Mouse (Mus musculus) kidney, postnatal 0 days (tissue): ENCODE results near the gene Amhr2. TPM values are rescaled to one million over a fixed set of nuclear protein-coding genes. Genes with fewer than 3 reads are reported as not detected.
A peak's percentile ranks its signal among the peaks of the same experiment; 100 is the strongest.

Source experiments
- ATAC-seq: fragments of 200-750 bp; cut with Nextera tagmentation; replicated peaks from 2 replicates; pipeline ENCODE4 v1.8.0; 2017; ENCODE audit warnings: low read depth, moderate number of reproducible peaks, moderate TSS enrichment, moderate library complexity; ENCODE audit not compliant: low FRiP score
- DNase-seq: peaks from one replicate; pipeline ENCODE4 v3.0.0-alpha.2; 2016; ENCODE audit warnings: low spot score
- H3K27ac ChIP-seq: fragments of 300-500 bp; sonication (generic); 2 replicates; pipeline ENCODE4 v1.5.1; 2014; ENCODE audit warnings: mild to moderate bottlenecking
- H3K27me3 ChIP-seq: fragments of 300-500 bp; sonication (generic); 2 replicates; pipeline ENCODE4 v1.6.1; 2014; ENCODE audit warnings: low read length, mixed read lengths; ENCODE audit not compliant: insufficient read depth
- H3K36me3 ChIP-seq: fragments of 300-500 bp; sonication (generic); 2 replicates; pipeline ENCODE4 v1.6.1; 2014; ENCODE audit warnings: low read length, mixed read lengths; ENCODE audit not compliant: insufficient read depth
- H3K4me1 ChIP-seq: fragments of 300-500 bp; sonication (generic); replicated peaks from 2 replicates; pipeline ENCODE4 v1.6.1; 2014; ENCODE audit warnings: antibody characterized with exemption, low read length, mixed read lengths; ENCODE audit not compliant: insufficient read depth
- H3K4me2 ChIP-seq: fragments of 300-500 bp; sonication (generic); 2 replicates; pipeline ENCODE4 v1.6.1; 2014; ENCODE audit warnings: mild to moderate bottlenecking, low read length, moderate library complexity, mixed read lengths
- H3K4me3 ChIP-seq: fragments of 300-500 bp; sonication (generic); replicated peaks from 2 replicates; pipeline ENCODE4 v1.5.1; 2014; ENCODE audit warnings: low read depth, low read length
- H3K9ac ChIP-seq: fragments of 300-500 bp; sonication (generic); 2 replicates; pipeline ENCODE4 v1.6.1; 2014; ENCODE audit warnings: low read depth, low read length
- H3K9me3 ChIP-seq: fragments of 300-500 bp; sonication (generic); replicated peaks from 2 replicates; pipeline ENCODE4 v1.6.1; 2016; ENCODE audit warnings: low read length, inconsistent platforms, mixed read lengths
- CTCF ChIP-seq: IDR thresholded peaks from 2 replicates; pipeline ENCODE4 v1.5.1; 2016; ENCODE audit warnings: antibody characterized with exemption, low read depth, mild to moderate bottlenecking, moderate library complexity
- WGBS: fragments of 180-500 bp; shearing (Covaris S2); extraction: QIAGEN DNeasy Blood & Tissue Kit; methylation state at CpG from one replicate; pipeline ENCODE4 v1.1.7; 2014; 5-methylcytosine and 5-hydroxymethylcytosine counted together
- polyA plus RNA-seq: library from polyadenylated mRNA; unstranded; fragments of >200 nt; fragmentation: Nextera tagmentation; extraction: Ambion mirVana; gene quantifications from 2 replicates; pipeline ENCODE4 v1.2.1, GENCODE M21; 2015

The Amhr2 gene
- polyA plus RNA-seq, 1 experiment from 2014 or later = 0.46 TPM

DNA sequence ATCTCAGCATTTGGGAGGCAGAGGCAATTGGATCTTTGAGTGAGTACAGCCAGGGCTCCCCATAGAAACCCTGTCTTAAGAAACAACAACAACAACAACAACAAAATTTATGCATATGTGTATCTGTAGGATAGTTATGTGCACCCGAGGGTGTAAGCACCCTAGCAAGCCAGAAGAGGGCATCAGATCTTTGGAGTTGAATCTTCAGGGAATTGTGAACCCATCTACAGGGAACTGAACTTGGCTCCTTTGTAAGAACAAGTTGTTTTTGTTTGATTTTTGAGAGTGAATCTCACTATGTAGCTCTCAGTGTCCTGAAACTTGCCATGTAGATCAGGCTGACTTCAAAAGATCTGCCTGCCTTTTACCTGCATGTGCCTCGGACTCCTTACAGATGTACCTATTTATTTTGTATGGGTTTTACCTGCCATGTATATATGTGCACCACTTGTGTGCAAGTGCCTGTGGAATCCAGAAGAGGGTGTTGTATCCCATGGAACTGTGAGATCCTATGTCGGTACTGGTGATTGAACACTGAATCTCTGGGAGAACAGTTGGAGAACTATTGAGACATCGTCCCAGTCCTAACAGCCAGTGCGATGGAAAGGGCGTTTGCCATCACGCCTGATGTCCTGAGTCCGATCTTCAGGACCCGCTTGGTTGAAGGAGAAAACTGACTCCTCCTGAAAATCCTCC, 23.7 kb downstream of the Amhr2 start:
- 97% methylated on average over 9 of the region's 9 CpGs for WGBS
- 0 out of 2 replicates have a peak, but pooled peaks have one; percentile 10 for TF ChIP-seq CTCF
- H3K4me3 ChIP-seq = no peak overlapping the region
- H3K9me3 ChIP-seq = no peaks in the 10 kb centered on the region
- no peak for DNase-seq
- H3K27me3 ChIP-seq = no peaks in the 10 kb centered on the region
- ATAC-seq = no peak
- no peaks in the 10 kb centered on the region for H3K4me1 ChIP-seq
- 0 out of 2 replicates have a peak, but pooled peaks cover 3% of the 10 kb centered on the region for H3K36me3 ChIP-seq
- H3K27ac ChIP-seq = no peak overlapping the region
- no peak overlapping the region for H3K4me2 ChIP-seq
- no peak overlapping the region for H3K9ac ChIP-seq

DNA sequence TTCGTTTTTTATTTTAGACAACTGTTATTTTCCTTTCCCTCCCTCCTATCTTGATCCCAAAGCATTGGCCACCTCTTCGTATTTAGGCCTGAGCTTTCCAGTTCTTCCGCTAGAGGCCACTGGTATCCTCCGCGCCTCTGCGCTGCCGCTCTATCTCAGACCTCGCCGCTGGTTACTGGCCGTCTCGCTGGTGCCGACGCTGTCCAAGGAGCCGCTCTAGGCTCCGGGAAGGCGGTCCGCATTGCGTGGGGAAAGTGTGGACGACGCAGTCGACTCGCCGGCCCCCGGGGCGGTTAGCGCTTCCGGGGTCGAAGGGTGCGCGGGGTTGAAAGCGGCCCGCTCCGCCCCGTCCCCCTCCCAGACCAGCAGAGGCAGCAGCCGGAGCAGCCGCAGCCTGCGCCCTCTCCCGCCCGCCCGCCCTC, 25.0 kb downstream of the Amhr2 start, which contains the start of gene Pcbp2:
Pcbp2 (plus strand) TSS at position 357 of the 422 bp plus-strand sequence.
- ATAC-seq (peak; percentile 99), DNase-seq (peak; percentile 99)
- Histone ChIP-seq H3K36me3 (peaks cover 12% of the 10 kb centered on the region; the same call in 1 of the 2 replicates), H3K27me3 (no peaks in the 10 kb centered on the region), H3K4me2 (peak within 1 kb of the TSS; percentile 45), H3K4me3 (peak within 1 kb of the TSS; percentile 74), H3K9me3 (no peaks in the 10 kb centered on the region), H3K4me1 (no peaks in the 10 kb centered on the region), H3K27ac (peak within 1 kb of the TSS; percentile 99), H3K9ac (peak within 1 kb of the TSS; percentile 89)
- WGBS = 0% methylated on average over 32 of the region's 40 CpGs
- TF ChIP-seq CTCF = peak; percentile 89

DNA sequence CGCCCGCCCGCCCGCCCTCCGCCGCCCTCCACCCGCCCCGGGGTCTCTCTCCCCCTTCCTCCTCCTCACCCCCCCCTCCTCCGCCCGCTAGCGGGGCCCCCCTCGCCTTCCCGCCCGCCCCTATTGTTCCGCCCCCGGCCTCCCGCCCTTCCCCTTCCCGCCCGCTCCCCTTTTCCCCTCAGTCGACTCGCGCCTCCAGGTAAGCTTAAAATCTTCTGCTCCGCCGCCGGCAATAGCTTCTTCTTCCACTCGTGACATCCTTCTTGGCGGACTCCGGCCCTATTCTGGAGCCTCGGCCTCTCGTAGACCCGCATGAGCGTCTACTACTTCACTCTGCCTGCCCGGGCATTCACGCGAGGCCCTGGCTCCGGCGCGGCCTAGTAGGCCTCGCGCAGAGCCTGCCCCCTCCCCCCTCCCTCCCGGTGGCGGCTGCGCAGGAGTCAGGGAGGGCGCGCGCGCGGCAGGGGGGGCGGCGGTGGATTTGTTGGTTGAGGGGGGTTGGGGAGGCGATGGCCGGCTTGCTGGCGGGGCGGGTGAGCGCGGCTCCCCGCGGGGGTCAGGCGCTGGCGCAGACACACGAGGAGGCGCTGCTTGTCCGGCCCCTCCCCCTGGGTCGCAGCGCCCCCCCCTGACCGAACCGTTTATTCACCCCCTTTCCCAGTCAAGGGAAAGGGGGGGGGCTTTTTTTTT, 25.6 kb downstream of the Amhr2 start:
- 0% methylated on average over 45 of the region's 67 CpGs for WGBS
- peak overlapping the region; percentile 74 for H3K4me3 ChIP-seq

DNA sequence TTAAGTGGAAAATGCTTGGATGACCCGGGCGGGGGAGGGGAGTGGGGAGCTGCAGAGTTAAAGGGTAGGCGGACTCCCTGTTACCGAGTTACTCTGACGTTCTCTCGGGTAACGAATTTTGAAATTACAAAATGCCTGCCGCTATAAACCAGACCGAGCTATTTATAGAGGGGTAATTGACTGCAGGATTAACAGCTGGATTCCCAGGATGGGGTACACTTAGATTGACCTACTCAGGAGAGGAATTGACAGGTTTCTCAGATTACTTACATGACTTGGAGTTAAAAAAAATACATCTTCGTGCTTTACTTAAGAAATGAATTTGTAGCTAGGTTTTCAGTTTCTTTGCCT, 26.1 kb downstream of the Amhr2 start:
- ATAC-seq = no peak
- under 1% methylated on average over 10 of the region's 10 CpGs for WGBS
- Histone ChIP-seq H3K4me1 (no peaks in the 10 kb centered on the region), H3K9me3 (no peaks in the 10 kb centered on the region), H3K4me3 (peak overlapping the region; percentile 74), H3K27me3 (no peaks in the 10 kb centered on the region), H3K27ac (peak overlapping the region; percentile 99), H3K36me3 (peaks cover 21% of the 10 kb centered on the region), H3K4me2 (peak overlapping the region; percentile 45), H3K9ac (peak overlapping the region; percentile 89)
- no peak for TF ChIP-seq CTCF
- peak; percentile 59 for DNase-seq

More for the DNA sequence above, 25.6 kb downstream of the Amhr2 start:
- Histone ChIP-seq H3K4me1 (no peaks in the 10 kb centered on the region), H3K36me3 (peaks cover 16% of the 10 kb centered on the region), H3K9ac (peak overlapping the region; percentile 89), H3K27me3 (no peaks in the 10 kb centered on the region), H3K27ac (peak overlapping the region; percentile 99), H3K4me2 (peak overlapping the region; percentile 45), H3K9me3 (no peaks in the 10 kb centered on the region)
- TF ChIP-seq CTCF = no peak; the same call in 1 of the 2 replicates
- ATAC-seq (peak; percentile 71), DNase-seq (peak; percentile 82)

DNA sequence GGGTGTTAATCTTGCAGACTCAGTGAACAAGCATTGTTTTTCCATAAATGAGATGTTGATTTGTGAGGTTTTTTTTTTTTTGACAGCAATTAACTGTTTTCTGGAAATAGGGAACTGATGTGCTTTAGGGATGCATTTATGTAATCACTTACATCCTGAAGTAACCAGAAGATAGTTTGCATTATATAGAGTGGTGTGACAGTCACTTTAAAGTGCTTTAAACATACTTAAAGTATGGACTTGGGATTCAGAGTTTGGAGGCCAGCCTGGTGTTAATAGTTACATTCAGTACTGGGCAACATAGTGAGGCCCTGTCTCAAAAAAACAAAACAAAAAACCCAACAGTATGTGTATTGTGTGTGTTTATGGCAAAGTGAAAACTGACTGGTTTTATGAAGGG, 26.6 kb downstream of the Amhr2 start:
- Histone ChIP-seq H3K36me3 (peaks cover 25% of the 10 kb centered on the region), H3K4me1 (no peaks in the 10 kb centered on the region), H3K27me3 (no peaks in the 10 kb centered on the region), H3K9ac (peak overlapping the region; percentile 89), H3K4me3 (peak overlapping the region; percentile 74), H3K4me2 (peak overlapping the region; percentile 45), H3K27ac (no peak overlapping the region), H3K9me3 (no peaks in the 10 kb centered on the region)
- ATAC-seq (no peak), DNase-seq (no peak)
- no peak for TF ChIP-seq CTCF

DNA sequence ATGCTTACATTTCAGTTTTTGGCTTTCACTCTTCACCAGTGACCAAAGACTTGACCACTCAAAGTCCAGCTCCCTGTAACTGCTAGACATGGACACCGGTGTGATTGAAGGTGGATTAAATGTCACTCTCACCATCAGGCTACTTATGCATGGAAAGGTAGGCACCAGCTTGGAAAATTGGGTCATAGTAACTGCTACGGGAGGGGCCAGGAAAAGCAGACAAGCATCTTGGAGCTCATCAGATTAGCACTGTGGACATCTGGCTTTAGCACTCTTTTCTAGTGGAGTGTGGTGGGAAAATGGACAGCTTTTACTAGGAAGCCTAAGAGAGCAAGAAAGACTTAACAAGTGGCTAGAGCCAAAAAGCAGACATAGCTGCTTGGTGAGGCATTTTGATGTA, 28.1 kb downstream of the Amhr2 start:
- H3K4me2 ChIP-seq = 0 out of 2 replicates have a peak overlapping the region, but pooled peaks have one; percentile 10
- no peaks in the 10 kb centered on the region for H3K27me3 ChIP-seq
- ATAC-seq (no peak), DNase-seq (no peak)
- H3K36me3 ChIP-seq = peaks cover 33% of the 10 kb centered on the region
- H3K4me1 ChIP-seq = no peaks in the 10 kb centered on the region
- no peak overlapping the region for H3K4me3 ChIP-seq
- TF ChIP-seq CTCF = no peak
- H3K27ac ChIP-seq = no peak overlapping the region
- no peaks in the 10 kb centered on the region for H3K9me3 ChIP-seq
- WGBS = 33% methylated on average over 2 of the region's 2 CpGs
- no peak overlapping the region for H3K9ac ChIP-seq
